Mouse (Mus musculus): ENCODE measurements around the gene Lama2. TPM values are rescaled to one million over a fixed set of nuclear protein-coding genes. Genes with fewer than 3 reads are reported as not detected.
A peak's percentile ranks its signal among the peaks of the same experiment; 100 is the strongest.

The Lama2 gene
- total and polyA plus RNA-seq, 3 experiments = 32.8 to 105 (median 88.2) TPM

GRCm38 (mm10) chr10:27077113-27077512 is 542.4 kb downstream of the Lama2 start:
- WGBS = 87% methylated on average over 2 of the region's 2 CpGs
- H3K9ac ChIP-seq (ENCODE audit: low read depth, low read length) = no peak overlapping the region
- no peak for DNase-seq
- H3K36me3 ChIP-seq (ENCODE audit: control insufficient read depth, insufficient read depth, low read length) = no peaks in the 10 kb centered on the region
- no peaks in the 10 kb centered on the region for H3K4me1 ChIP-seq (ENCODE audit: control insufficient read depth, insufficient read depth, low read length)
- intact Hi-C loops (cut with DNase I) = no loop called here
- TF ChIP-seq CTCF (IDR thresholded peaks at IDR 0.05) (no peak), POLR2A (IDR thresholded peaks at IDR 0.05; ENCODE audit: insufficient read depth, low read depth, low read length) (no peak), EP300 (IDR thresholded peaks at IDR 0.05; ENCODE audit: insufficient read depth, low read depth, low read length) (no peak)
- H3K4me3 ChIP-seq = no peak overlapping the region
- H3K79me2 ChIP-seq (replicated peaks; ENCODE audit: control insufficient read depth, insufficient read depth, low read length) = no peaks in the 10 kb centered on the region
- H3K27me3 ChIP-seq (ENCODE audit: control insufficient read depth, insufficient read depth, low read length) = no peaks in the 10 kb centered on the region
- no peak overlapping the region for H3K27ac ChIP-seq

- no peak for TF ChIP-seq POLR2A (IDR thresholded peaks at IDR 0.05; ENCODE audit: insufficient read depth, low read depth, low read length)
- TF ChIP-seq CTCF (IDR thresholded peaks at IDR 0.05) = no peak
- TF ChIP-seq EP300 (IDR thresholded peaks at IDR 0.05; ENCODE audit: insufficient read depth, low read depth, low read length) = no peak
- Histone ChIP-seq H3K9ac (ENCODE audit: low read depth, low read length) (no peak overlapping the region), H3K4me1 (ENCODE audit: control insufficient read depth, insufficient read depth, low read length) (no peaks in the 10 kb centered on the region), H3K79me2 (replicated peaks; ENCODE audit: control insufficient read depth, insufficient read depth, low read length) (no peaks in the 10 kb centered on the region), H3K4me3 (no peak overlapping the region), H3K27me3 (ENCODE audit: control insufficient read depth, insufficient read depth, low read length) (no peaks in the 10 kb centered on the region), H3K27ac (no peak overlapping the region), H3K36me3 (ENCODE audit: control insufficient read depth, insufficient read depth, low read length) (no peaks in the 10 kb centered on the region)
- intact Hi-C loops (cut with DNase I) = no loop called here
- 83% methylated on average over 2 of the region's 2 CpGs for WGBS
- DNase-seq = no peak
These were observed 550.6 kb downstream of the Lama2 start for GRCm38 (mm10) chr10:27068794-27069435.

GRCm38 (mm10) chr10:27063671-27064070 is 555.9 kb downstream of the Lama2 start:
- Histone ChIP-seq H3K36me3 (ENCODE audit: control insufficient read depth, insufficient read depth, low read length) (no peaks in the 10 kb centered on the region), H3K4me3 (peak overlapping the region; percentile 11; the same call in 1 of the 2 replicates), H3K79me2 (replicated peaks; ENCODE audit: control insufficient read depth, insufficient read depth, low read length) (no peaks in the 10 kb centered on the region), H3K27ac (peak overlapping the region; percentile 51), H3K27me3 (ENCODE audit: control insufficient read depth, insufficient read depth, low read length) (no peaks in the 10 kb centered on the region), H3K4me1 (ENCODE audit: control insufficient read depth, insufficient read depth, low read length) (no peaks in the 10 kb centered on the region; the same call in 1 of the 2 replicates), H3K9ac (ENCODE audit: low read depth, low read length) (no peak overlapping the region)
- intact Hi-C loops (cut with DNase I) = no loop called here
- TF ChIP-seq POLR2A (IDR thresholded peaks at IDR 0.05; ENCODE audit: insufficient read depth, low read depth, low read length) (no peak), EP300 (IDR thresholded peaks at IDR 0.05; ENCODE audit: insufficient read depth, low read depth, low read length) (no peak), CTCF (IDR thresholded peaks at IDR 0.05) (no peak)
- DNase-seq = peak; percentile 22 to 59
- WGBS = 45% methylated on average over 4 of the region's 4 CpGs

GRCm38 (mm10) chr10:27054488-27054887 is 565.1 kb downstream of the Lama2 start:
- Histone ChIP-seq H3K9ac (ENCODE audit: low read depth, low read length) (no peak overlapping the region), H3K79me2 (replicated peaks; ENCODE audit: control insufficient read depth, insufficient read depth, low read length) (no peaks in the 10 kb centered on the region), H3K36me3 (ENCODE audit: control insufficient read depth, insufficient read depth, low read length) (no peaks in the 10 kb centered on the region), H3K4me1 (ENCODE audit: control insufficient read depth, insufficient read depth, low read length) (no peaks in the 10 kb centered on the region), H3K4me3 (no peak overlapping the region), H3K27me3 (ENCODE audit: control insufficient read depth, insufficient read depth, low read length) (no peaks in the 10 kb centered on the region), H3K27ac (no peak overlapping the region)
- TF ChIP-seq POLR2A (IDR thresholded peaks at IDR 0.05; ENCODE audit: insufficient read depth, low read depth, low read length) = no peak
- no peak for TF ChIP-seq CTCF (IDR thresholded peaks at IDR 0.05)
- no peak for TF ChIP-seq EP300 (IDR thresholded peaks at IDR 0.05; ENCODE audit: insufficient read depth, low read depth, low read length)
- intact Hi-C loops (cut with DNase I) = no loop called here
- no peak for DNase-seq
- WGBS = 76% methylated on average over 4 of the region's 4 CpGs

GRCm38 (mm10) chr10:27047196-27047595 is 572.4 kb downstream of the Lama2 start:
- 75% methylated on average over 2 of the region's 2 CpGs for WGBS
- Histone ChIP-seq H3K79me2 (replicated peaks; ENCODE audit: control insufficient read depth, insufficient read depth, low read length) (no peaks in the 10 kb centered on the region), H3K4me3 (no peak overlapping the region), H3K4me1 (ENCODE audit: control insufficient read depth, insufficient read depth, low read length) (no peaks in the 10 kb centered on the region), H3K9ac (ENCODE audit: low read depth, low read length) (no peak overlapping the region), H3K27me3 (ENCODE audit: control insufficient read depth, insufficient read depth, low read length) (no peaks in the 10 kb centered on the region), H3K36me3 (ENCODE audit: control insufficient read depth, insufficient read depth, low read length) (no peaks in the 10 kb centered on the region), H3K27ac (no peak overlapping the region)
- no peak for DNase-seq
- TF ChIP-seq CTCF (IDR thresholded peaks at IDR 0.05) (no peak), EP300 (IDR thresholded peaks at IDR 0.05; ENCODE audit: insufficient read depth, low read depth, low read length) (no peak), POLR2A (IDR thresholded peaks at IDR 0.05; ENCODE audit: insufficient read depth, low read depth, low read length) (no peak)
- intact Hi-C loops (cut with DNase I) = no loop called here

- no peak for DNase-seq
- no peak overlapping the region for H3K4me3 ChIP-seq
- no peaks in the 10 kb centered on the region for H3K27me3 ChIP-seq (ENCODE audit: control insufficient read depth, insufficient read depth, low read length)
- no peak for TF ChIP-seq POLR2A (IDR thresholded peaks at IDR 0.05; ENCODE audit: insufficient read depth, low read depth, low read length)
- H3K36me3 ChIP-seq (ENCODE audit: control insufficient read depth, insufficient read depth, low read length) = no peaks in the 10 kb centered on the region
- H3K27ac ChIP-seq = no peak overlapping the region
- no peaks in the 10 kb centered on the region for H3K4me1 ChIP-seq (ENCODE audit: control insufficient read depth, insufficient read depth, low read length)
- no peaks in the 10 kb centered on the region for H3K79me2 ChIP-seq (replicated peaks; ENCODE audit: control insufficient read depth, insufficient read depth, low read length)
- 8% methylated on average over 1 of the region's 1 CpGs for WGBS
- H3K9ac ChIP-seq (ENCODE audit: low read depth, low read length) = no peak overlapping the region
- intact Hi-C loops (cut with DNase I) = no loop called here
These were observed 577.7 kb downstream of the Lama2 start for GRCm38 (mm10) chr10:27041812-27042211.

Measured in heart, adult 2 months (tissue).